In the genomic region with DNA sequence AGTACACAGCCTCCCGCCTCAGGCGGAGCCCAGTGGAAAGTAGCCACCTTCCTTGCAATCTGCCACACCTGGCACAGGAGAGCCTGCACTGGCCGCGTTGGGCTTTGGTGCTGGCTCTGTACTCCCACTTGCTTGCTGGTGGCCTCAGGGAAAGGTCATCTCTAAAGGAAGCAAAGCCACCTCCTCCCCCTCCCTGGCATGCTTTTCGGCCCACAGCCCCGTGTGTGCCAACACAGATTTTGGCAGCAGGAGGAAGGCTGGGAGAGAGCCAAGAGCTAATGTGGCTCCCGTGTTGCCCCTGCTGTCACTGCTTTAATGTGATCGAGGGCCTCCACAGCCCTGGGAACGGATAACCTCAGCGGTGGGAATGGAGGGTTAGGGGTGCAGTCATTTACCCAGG, we compare ENCODE assay signal across 10 mouse cellular contexts.
DNase-seq lines count a peak whose midpoint lies in the region; ATAC-seq and TF ChIP-seq lines count a peak whose summit lies in the region.
"Had no signal": no experiment of that assay in that cellular context is flagged by ENCODE, and none has a peak within 500 bp of the region (broad histone marks: within the 10 kb centered on the region; RNA-seq: fewer than 3 reads in every experiment).

No protein-coding gene starts in this region.

- H3K4me2 ChIP-seq in midbrain, embryonic 13.5 days (replicated peaks) = no peak overlapping the region
- H3K4me2 ChIP-seq in intestine, postnatal 0 days (replicated peaks; ENCODE audit: low read depth) = no peak overlapping the region
- H3K4me2 ChIP-seq: liver, embryonic 15.5 days had no signal

- H3K27ac ChIP-seq in midbrain, embryonic 13.5 days = peak overlapping the region; percentile 68; the same call in 1 of the 2 replicates
- H3K27ac ChIP-seq in intestine, postnatal 0 days (ENCODE audit: low read depth, low read length) = no peak overlapping the region
- H3K27ac ChIP-seq: embryonic facial prominence, embryonic 12.5 days; liver, embryonic 15.5 days had no signal

- DNase-seq in left cerebral cortex, postnatal 10 days (ENCODE audit: extremely low spot score in 1 of 2, low spot score in 2 of 2) = peak; percentile 50 to 66
- DNase-seq in left cerebral cortex, adult 8-10 months (ENCODE audit: low spot score in 2 of 2) = no peak
- peak; percentile 60 for DNase-seq in cerebellum, adult 8-10 months
- DNase-seq in gastrocnemius, postnatal 14 days = peak; percentile 50
- DNase-seq in kidney, adult 9 months = peak; percentile 79
- DNase-seq in thymus, postnatal 4 days = no peak

- H3K9me3 ChIP-seq in midbrain, embryonic 13.5 days = no peaks in the 10 kb centered on the region
- no peaks in the 10 kb centered on the region for H3K9me3 ChIP-seq in intestine, postnatal 0 days (ENCODE audit: control insufficient read depth)
- H3K9me3 ChIP-seq: embryonic facial prominence, embryonic 12.5 days; liver, embryonic 15.5 days had no signal

- no peaks in the 10 kb centered on the region for H3K36me3 ChIP-seq in midbrain, embryonic 13.5 days
- no peaks in the 10 kb centered on the region for H3K36me3 ChIP-seq in intestine, postnatal 0 days (ENCODE audit: control insufficient read depth, insufficient read depth)
- H3K36me3 ChIP-seq: embryonic facial prominence, embryonic 12.5 days; liver, embryonic 15.5 days had no signal

- peak; percentile 41 for ATAC-seq in midbrain, embryonic 13.5 days
- ATAC-seq in intestine, postnatal 0 days = no peak

- 0 out of 2 replicates have a peak, but pooled peaks cover 10% of the 10 kb centered on the region for H3K27me3 ChIP-seq in midbrain, embryonic 13.5 days
- no peaks in the 10 kb centered on the region for H3K27me3 ChIP-seq in intestine, postnatal 0 days (replicated peaks; ENCODE audit: control insufficient read depth, insufficient read depth, low read length)

- intact Hi-C loops in left cerebral cortex, postnatal 10 days (cut with DNase I) = no loop called here
- intact Hi-C loops in gastrocnemius, postnatal 14 days (cut with DNase I; ENCODE audit: low total_unique reads) = no loop called here

- H3K4me3 ChIP-seq in midbrain, embryonic 13.5 days (replicated peaks) = no peak overlapping the region
- no peak overlapping the region for H3K4me3 ChIP-seq in intestine, postnatal 0 days (ENCODE audit: low read depth, low read length)
- H3K4me3 ChIP-seq: embryonic facial prominence, embryonic 12.5 days; liver, embryonic 15.5 days had no signal

- no peak for TF ChIP-seq CTCF in intestine, postnatal 0 days (IDR thresholded peaks at IDR 0.05; ENCODE audit: low read depth)

- WGBS in midbrain, embryonic 13.5 days = 47% methylated on average over 10 of the region's 10 CpGs
- WGBS in intestine, postnatal 0 days = 71% methylated on average over 10 of the region's 10 CpGs

- H3K4me1 ChIP-seq in midbrain, embryonic 13.5 days (replicated peaks) = peaks cover 52% of the 10 kb centered on the region
- H3K4me1 ChIP-seq in intestine, postnatal 0 days (replicated peaks; ENCODE audit: control insufficient read depth, insufficient read depth, low read length) = no peaks in the 10 kb centered on the region
- H3K4me1 ChIP-seq: liver, embryonic 15.5 days had no signal

- no peak overlapping the region for H3K9ac ChIP-seq in midbrain, embryonic 13.5 days (replicated peaks)
- H3K9ac ChIP-seq in intestine, postnatal 0 days (ENCODE audit: low read depth, low read length) = no peak overlapping the region
- H3K9ac ChIP-seq: embryonic facial prominence, embryonic 12.5 days; liver, embryonic 15.5 days had no signal

Comparison
In these comparisons a context has a peak if more than half of its experiments do, and no peak if none do; other contexts are left out.
1. DNase-seq: peak in left cerebral cortex, postnatal 10 days (2 of 2), cerebellum, adult 8-10 months (single experiment), gastrocnemius, postnatal 14 days (single experiment) and kidney, adult 9 months (single experiment); none in left cerebral cortex, adult 8-10 months (0 of 2) and thymus, postnatal 4 days (single experiment).